Mouse (Mus musculus) left cerebral cortex, postnatal 36 days (tissue): ENCODE data around the gene Pde4a. TPM values are rescaled to one million over a fixed set of nuclear protein-coding genes. Genes with fewer than 3 reads are reported as not detected.
"Not testable (repeated sequence)": the region's sequence is repeated elsewhere in the genome, so short reads cannot be mapped to it uniquely, and the experiment has no call there.

Source experiments
- DNase-seq, 2 experiments: peaks; one replicate each; pipeline ENCODE4 v3.0.0; 2021 to 2022; ENCODE audit warnings: low spot score in 2 of 2, mixed read lengths in 1 of 2
- intact Hi-C: fragments of 180-260 bp; cut with DNase I; formaldehyde crosslinking; loops from one replicate; pipeline ENCODE4 v1.15.1; 2025
- total RNA-seq, 2 experiments: library from RNA; stranded (reverse); gene quantifications; 2 replicates each; pipeline ENCODE4 v1.2.3; 2021

Gene Pde4a
- total RNA-seq, 2 experiments from 2014 or later = 94.8 to 98.7 TPM

GRCm38 (mm10) chr9:21233805-21234204, 68.3 kb downstream of the Pde4a start:
- no peak for DNase-seq
- intact Hi-C loops = no loop called here

- DNase-seq = no peak
- intact Hi-C loops = no loop called here
These were observed 69.8 kb downstream of the Pde4a start for GRCm38 (mm10) chr9:21235341-21235740.

- intact Hi-C loops = no loop called here
- DNase-seq = no peak
These were observed 71.5 kb downstream of the Pde4a start for GRCm38 (mm10) chr9:21236991-21237367.

GRCm38 (mm10) chr9:21237368-21238003, 72.0 kb downstream of the Pde4a start:
- intact Hi-C loops = loop anchor here (2.0 kb wide), 1 partner anchor 27 kb away; the partner anchor contains the start of gene Atg4d
- DNase-seq = peak in 1 of 2 experiments; percentile 33

- DNase-seq = peak in 1 of 2 experiments; percentile 27
- intact Hi-C loops = loop anchor here (2.0 kb wide), 1 partner anchor 27 kb away; the partner anchor contains the start of gene Atg4d
These were observed 72.7 kb downstream of the Pde4a start for GRCm38 (mm10) chr9:21238004-21238732.

GRCm38 (mm10) chr9:21238733-21239464, 73.4 kb downstream of the Pde4a start, which contains the start of gene Keap1:
Keap1 (minus strand) TSS chr9:21239361.
- intact Hi-C loops = loop anchor here (2.0 kb wide), 1 partner anchor 26 kb away; the partner anchor contains the start of gene Atg4d
- DNase-seq = peak; percentile 77 to 83

GRCm38 (mm10) chr9:21239465-21239848, 73.9 kb downstream of the Pde4a start:
- intact Hi-C loops = loop anchor here (2.0 kb wide), 1 partner anchor 25 kb away; the partner anchor contains the start of gene Atg4d
- DNase-seq = no peak

- DNase-seq = peak; percentile 69 to 75
- intact Hi-C loops = no loop called here
These were observed 75.8 kb downstream of the Pde4a start for GRCm38 (mm10) chr9:21241343-21241742.

- intact Hi-C loops = no loop called here
These were observed 78.4 kb downstream of the Pde4a start for GRCm38 (mm10) chr9:21243826-21244427.

GRCm38 (mm10) chr9:21244428-21245112, 79.1 kb downstream of the Pde4a start:
- intact Hi-C loops = no loop called here

More at GRCm38 (mm10) chr9:21243826-21244427, 78.4 kb downstream of the Pde4a start:
- peak in 1 of 2 experiments; percentile 44 for DNase-seq

GRCm38 (mm10) chr9:21245113-21245487, 79.6 kb downstream of the Pde4a start:
- intact Hi-C loops = no loop called here
- DNase-seq = no peak

More at GRCm38 (mm10) chr9:21244428-21245112, 79.1 kb downstream of the Pde4a start:
- peak; percentile 44 to 71 for DNase-seq

- no peak for DNase-seq
- intact Hi-C loops = no loop called here
These were observed 80.8 kb downstream of the Pde4a start for GRCm38 (mm10) chr9:21246342-21246741.

GRCm38 (mm10) chr9:21248326-21248725, 82.8 kb downstream of the Pde4a start, which contains the start of gene S1pr5:
S1pr5 (minus strand) TSS chr9:21248443.
- no peak for DNase-seq
- intact Hi-C loops = no loop called here

- intact Hi-C loops = no loop called here
- no peak for DNase-seq
These were observed 84.4 kb downstream of the Pde4a start for GRCm38 (mm10) chr9:21249629-21250508.

GRCm38 (mm10) chr9:21250509-21250908, 85.0 kb downstream of the Pde4a start:
- intact Hi-C loops = no loop called here
- no peak for DNase-seq

- intact Hi-C loops = no loop called here
- no peak for DNase-seq
These were observed 85.7 kb downstream of the Pde4a start for GRCm38 (mm10) chr9:21251116-21251735.

GRCm38 (mm10) chr9:21254690-21255089, 89.2 kb downstream of the Pde4a start:
- intact Hi-C loops = no loop called here
- no peak for DNase-seq

GRCm38 (mm10) chr9:21256349-21256748, 90.8 kb downstream of the Pde4a start:
- DNase-seq, intact Hi-C loops: not testable (repeated sequence)
